Mouse (Mus musculus): ENCODE results near the gene Shmt1. TPM values are rescaled to one million over a fixed set of nuclear protein-coding genes. Genes with fewer than 3 reads are reported as not detected.

The Shmt1 gene
- polyA plus RNA-seq, 1 experiment from 2014 or later, result 93.5 TPM

DNA sequence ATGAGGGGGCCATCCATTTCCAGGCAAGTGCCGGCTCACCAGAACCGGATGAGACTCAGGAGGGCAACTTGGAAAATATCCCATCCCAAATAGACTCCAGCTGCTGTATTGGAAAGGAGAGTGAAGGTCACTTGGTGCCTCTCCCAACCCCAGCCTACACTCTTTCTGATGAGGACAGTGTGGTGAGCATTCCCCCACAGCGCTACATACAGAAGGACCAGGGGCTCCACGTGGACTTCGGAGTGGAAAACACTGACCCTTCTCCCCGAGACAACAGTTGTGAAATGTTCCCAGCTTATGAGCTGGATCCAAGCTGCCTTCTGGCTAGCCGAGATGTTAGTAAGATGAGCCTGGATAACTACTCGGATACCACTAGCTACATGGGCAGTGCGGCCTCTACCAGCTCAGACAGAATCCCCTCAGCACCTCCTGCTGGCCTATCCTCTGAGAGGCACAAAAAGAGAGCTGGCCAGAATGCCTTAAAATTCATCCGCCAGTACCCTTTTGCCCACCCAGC lies 31.8 kb downstream of the Shmt1 start:
- 91% methylated on average over 10 of the region's 10 CpGs for WGBS
- Histone ChIP-seq H3K4me2 (peak overlapping the region; percentile 96), H3K4me1 (replicated peaks; ENCODE audit: control insufficient read depth, insufficient read depth, low read length) (peaks cover 53% of the 10 kb centered on the region), H3K36me3 (ENCODE audit: control insufficient read depth, insufficient read depth, low read length) (peaks cover 41% of the 10 kb centered on the region), H3K4me3 (ENCODE audit: low read depth, low read length) (peak overlapping the region; percentile 38), H3K9me3 (ENCODE audit: control insufficient read depth, low read length) (no peaks in the 10 kb centered on the region), H3K27ac (ENCODE audit: low read depth, low read length) (no peak overlapping the region), H3K9ac (ENCODE audit: low read depth, low read length) (0 out of 2 replicates have a peak overlapping the region, but pooled peaks have one; percentile 4), H3K27me3 (replicated peaks; ENCODE audit: control insufficient read depth, insufficient read depth, low read length) (no peaks in the 10 kb centered on the region)
- DNase-seq (ENCODE audit: low spot score) (no peak), ATAC-seq (replicated peaks; ENCODE audit: low FRiP score) (no peak)

- ATAC-seq (replicated peaks; ENCODE audit: low FRiP score), result no peak
- Histone ChIP-seq H3K27ac (ENCODE audit: low read depth, low read length) (peak overlapping the region; percentile 92; the same call in 1 of the 2 replicates), H3K9me3 (ENCODE audit: control insufficient read depth, low read length) (no peaks in the 10 kb centered on the region), H3K27me3 (replicated peaks; ENCODE audit: control insufficient read depth, insufficient read depth, low read length) (no peaks in the 10 kb centered on the region), H3K4me3 (ENCODE audit: low read depth, low read length) (peak overlapping the region; percentile 81), H3K9ac (ENCODE audit: low read depth, low read length) (peak overlapping the region; percentile 94), H3K36me3 (ENCODE audit: control insufficient read depth, insufficient read depth, low read length) (peaks cover 27% of the 10 kb centered on the region), H3K4me2 (peak overlapping the region; percentile 96), H3K4me1 (replicated peaks; ENCODE audit: control insufficient read depth, insufficient read depth, low read length) (peaks cover 58% of the 10 kb centered on the region)
- WGBS, result 24% methylated on average over 16 of the region's 16 CpGs
- DNase-seq (ENCODE audit: low spot score), result no peak
These were observed 33.6 kb downstream of the Shmt1 start for GRCm38 (mm10) chr11:60777801-60778370.

DNA sequence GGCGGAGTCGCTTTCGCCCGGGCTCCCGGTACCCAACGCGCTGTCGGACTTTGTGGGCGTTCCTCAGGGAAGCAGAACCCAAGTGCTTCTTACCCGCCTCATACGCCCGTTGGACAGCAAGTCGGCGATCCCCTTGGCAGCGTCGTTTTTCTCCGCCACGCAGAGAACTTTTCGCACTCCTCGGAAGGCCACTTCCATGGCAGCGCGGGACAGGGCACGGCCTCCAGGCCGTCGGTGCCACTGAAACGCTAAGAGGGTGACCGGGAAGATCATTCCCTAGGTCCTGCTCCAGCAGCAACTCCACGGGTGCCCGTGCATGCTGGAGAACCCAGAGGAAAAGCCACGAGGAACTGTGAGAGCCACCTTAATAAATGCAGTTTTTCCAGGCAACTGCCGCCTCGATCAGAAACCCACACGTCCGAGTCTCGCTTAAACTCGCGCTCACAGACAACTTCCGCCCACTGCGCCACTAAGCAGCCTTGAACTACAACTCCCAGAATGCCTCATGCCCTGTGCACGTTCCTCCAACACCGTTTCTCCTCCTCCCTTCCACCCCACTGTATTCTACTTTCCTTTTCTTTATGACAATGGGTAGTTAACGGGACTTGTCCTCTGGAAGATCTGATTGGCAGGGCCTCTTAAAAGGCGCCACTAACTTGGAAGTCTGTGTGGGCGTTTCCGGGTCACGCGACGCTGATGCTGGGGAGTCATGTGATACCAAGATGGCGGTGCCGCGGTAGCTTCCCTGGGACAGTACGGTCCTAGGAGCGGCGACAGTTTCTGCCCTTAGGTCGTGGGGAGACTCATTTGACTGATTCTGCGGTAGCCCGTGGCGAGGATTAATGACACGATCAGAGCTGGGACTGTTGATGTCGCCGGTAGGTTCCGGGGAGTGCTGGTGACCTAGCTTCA lies 34.4 kb downstream of the Shmt1 start, which contains the start of the genes Top3a and Smcr8:
Top3a (minus strand) TSS at position 537 of the 912 bp plus-strand sequence.
Smcr8 (plus strand) TSS at position 696 of the 912 bp plus-strand sequence.
- H3K4me2 ChIP-seq, result peak within 1 kb of the TSS; percentile 96

DNA sequence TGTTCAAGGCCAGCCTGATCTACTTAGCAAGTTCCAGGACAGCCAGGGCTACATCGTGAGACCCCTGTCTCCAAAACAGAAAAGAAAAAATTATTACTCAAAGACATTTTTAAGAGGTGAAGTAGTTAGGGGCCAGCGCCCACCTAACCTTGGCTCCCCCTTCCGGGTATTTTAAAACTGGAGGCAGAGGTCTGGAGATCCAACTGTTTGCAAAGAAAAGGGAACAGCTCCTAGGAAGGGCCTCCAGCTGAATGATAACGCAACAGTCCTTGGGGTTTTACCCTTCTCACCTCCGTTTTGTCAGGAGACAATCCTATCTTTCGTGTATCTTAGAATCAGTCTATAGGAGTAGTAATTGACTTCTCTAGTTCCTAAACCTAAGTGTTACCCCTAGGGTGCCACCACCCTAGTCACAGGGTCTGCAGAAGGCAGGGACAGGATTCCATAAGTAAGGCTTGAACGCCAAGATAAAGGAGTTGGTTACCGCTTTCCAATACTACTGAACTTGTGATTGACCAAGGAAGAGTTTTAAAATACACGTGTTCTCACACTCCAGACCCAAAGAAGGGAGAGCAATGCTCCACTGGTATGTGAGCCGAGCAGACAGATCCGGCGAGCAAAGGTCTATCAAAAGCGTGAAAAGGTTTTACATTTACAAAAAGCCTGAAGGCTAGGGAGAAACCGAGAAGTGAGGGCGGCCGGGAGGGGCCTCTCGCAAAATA lies 35.2 kb downstream of the Shmt1 start:
- no peak for DNase-seq (ENCODE audit: low spot score)

More for the DNA sequence above, 34.4 kb downstream of the Shmt1 start, which contains the start of the genes Top3a and Smcr8:
- Histone ChIP-seq H3K9me3 (ENCODE audit: control insufficient read depth, low read length) (no peaks in the 10 kb centered on the region), H3K27ac (ENCODE audit: low read depth, low read length) (peak within 1 kb of the TSS; percentile 92), H3K4me3 (ENCODE audit: low read depth, low read length) (peak within 1 kb of the TSS; percentile 81), H3K9ac (ENCODE audit: low read depth, low read length) (peak within 1 kb of the TSS; percentile 94), H3K4me1 (replicated peaks; ENCODE audit: control insufficient read depth, insufficient read depth, low read length) (peaks cover 56% of the 10 kb centered on the region), H3K27me3 (replicated peaks; ENCODE audit: control insufficient read depth, insufficient read depth, low read length) (no peaks in the 10 kb centered on the region), H3K36me3 (ENCODE audit: control insufficient read depth, insufficient read depth, low read length) (peaks cover 24% of the 10 kb centered on the region)
- WGBS, result under 1% methylated on average over 62 of the region's 62 CpGs
- DNase-seq (ENCODE audit: low spot score) (peak; percentile 87), ATAC-seq (replicated peaks; ENCODE audit: low FRiP score) (peak; percentile 93)

DNA sequence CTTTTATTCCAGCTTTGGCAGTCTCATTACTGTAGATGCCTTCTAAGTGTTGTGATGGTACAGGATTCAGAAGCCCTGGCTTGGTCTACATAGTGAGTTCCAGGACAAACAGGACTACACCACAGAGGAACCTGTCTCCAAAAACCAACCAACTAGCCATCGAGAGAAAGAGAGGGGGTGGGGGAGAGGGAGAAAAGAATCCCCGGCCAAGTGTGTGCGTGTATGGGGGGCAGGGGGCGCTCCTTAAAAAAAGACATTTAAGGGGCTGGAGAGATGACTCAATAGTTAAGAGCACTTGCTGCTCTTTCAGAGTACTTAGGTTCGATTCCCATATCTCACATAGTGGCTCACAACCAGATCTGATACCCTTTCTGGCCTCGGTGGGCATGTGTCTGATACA lies 35.9 kb downstream of the Shmt1 start:
- no peaks in the 10 kb centered on the region for H3K9me3 ChIP-seq (ENCODE audit: control insufficient read depth, low read length)
- H3K4me3 ChIP-seq (ENCODE audit: low read depth, low read length), result peak overlapping the region; percentile 81
- peaks cover 21% of the 10 kb centered on the region; the same call in 1 of the 2 replicates for H3K36me3 ChIP-seq (ENCODE audit: control insufficient read depth, insufficient read depth, low read length)
- ATAC-seq (replicated peaks; ENCODE audit: low FRiP score) (no peak), DNase-seq (ENCODE audit: low spot score) (no peak)
- peak overlapping the region; percentile 96 for H3K4me2 ChIP-seq
- H3K27ac ChIP-seq (ENCODE audit: low read depth, low read length), result no peak overlapping the region
- H3K27me3 ChIP-seq (replicated peaks; ENCODE audit: control insufficient read depth, insufficient read depth, low read length), result no peaks in the 10 kb centered on the region
- 38% methylated on average over 6 of the region's 6 CpGs for WGBS
- H3K4me1 ChIP-seq (replicated peaks; ENCODE audit: control insufficient read depth, insufficient read depth, low read length), result peaks cover 41% of the 10 kb centered on the region
- H3K9ac ChIP-seq (ENCODE audit: low read depth, low read length), result peak overlapping the region; percentile 94; the same call in 1 of the 2 replicates

More for the DNA sequence above, 35.2 kb downstream of the Shmt1 start:
- H3K4me3 ChIP-seq (ENCODE audit: low read depth, low read length), result peak overlapping the region; percentile 81
- no peak for ATAC-seq (replicated peaks; ENCODE audit: low FRiP score)
- peaks cover 48% of the 10 kb centered on the region for H3K4me1 ChIP-seq (replicated peaks; ENCODE audit: control insufficient read depth, insufficient read depth, low read length)
- H3K4me2 ChIP-seq, result peak overlapping the region; percentile 96
- H3K9ac ChIP-seq (ENCODE audit: low read depth, low read length), result peak overlapping the region; percentile 94
- H3K27ac ChIP-seq (ENCODE audit: low read depth, low read length), result peak overlapping the region; percentile 92; the same call in 1 of the 2 replicates
- H3K27me3 ChIP-seq (replicated peaks; ENCODE audit: control insufficient read depth, insufficient read depth, low read length), result no peaks in the 10 kb centered on the region
- H3K9me3 ChIP-seq (ENCODE audit: control insufficient read depth, low read length), result no peaks in the 10 kb centered on the region
- 4% methylated on average over 17 of the region's 17 CpGs for WGBS
- peaks cover 21% of the 10 kb centered on the region; the same call in 1 of the 2 replicates for H3K36me3 ChIP-seq (ENCODE audit: control insufficient read depth, insufficient read depth, low read length)

DNA sequence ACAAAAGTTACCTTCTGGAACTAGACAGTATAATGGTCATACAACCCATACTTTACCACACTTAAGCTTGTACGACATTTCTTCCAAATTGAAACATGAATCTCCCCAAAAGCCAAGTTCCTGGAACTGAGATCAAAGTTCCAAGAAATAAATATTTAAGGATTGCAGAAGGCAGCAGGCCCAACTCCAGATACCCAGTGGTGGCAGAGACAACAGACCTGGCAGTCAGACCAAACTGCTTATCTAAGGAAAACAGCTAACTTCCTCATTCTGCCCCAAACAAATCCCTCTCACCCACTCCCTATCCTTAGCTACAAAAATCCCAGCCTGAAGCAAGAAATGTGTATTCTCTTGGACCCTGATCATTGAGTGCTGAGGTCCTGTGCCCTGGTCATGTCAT lies 36.7 kb downstream of the Shmt1 start:
- no peaks in the 10 kb centered on the region for H3K9me3 ChIP-seq (ENCODE audit: control insufficient read depth, low read length)
- no peak overlapping the region for H3K9ac ChIP-seq (ENCODE audit: low read depth, low read length)
- no peak overlapping the region for H3K27ac ChIP-seq (ENCODE audit: low read depth, low read length)
- H3K36me3 ChIP-seq (ENCODE audit: control insufficient read depth, insufficient read depth, low read length), result peaks cover 15% of the 10 kb centered on the region; the same call in 1 of the 2 replicates
- peak overlapping the region; percentile 96 for H3K4me2 ChIP-seq
- ATAC-seq (replicated peaks; ENCODE audit: low FRiP score) (no peak), DNase-seq (ENCODE audit: low spot score) (no peak)
- H3K4me1 ChIP-seq (replicated peaks; ENCODE audit: control insufficient read depth, insufficient read depth, low read length), result peaks cover 33% of the 10 kb centered on the region
- H3K4me3 ChIP-seq (ENCODE audit: low read depth, low read length), result no peak overlapping the region
- H3K27me3 ChIP-seq (replicated peaks; ENCODE audit: control insufficient read depth, insufficient read depth, low read length), result no peaks in the 10 kb centered on the region
- WGBS, result 30% methylated on average over 1 of the region's 1 CpGs

- H3K27me3 ChIP-seq (replicated peaks; ENCODE audit: control insufficient read depth, insufficient read depth, low read length), result no peaks in the 10 kb centered on the region
- peak overlapping the region; percentile 96; the same call in 1 of the 2 replicates for H3K4me2 ChIP-seq
- H3K27ac ChIP-seq (ENCODE audit: low read depth, low read length), result no peak overlapping the region
- H3K9ac ChIP-seq (ENCODE audit: low read depth, low read length), result no peak overlapping the region
- no peak overlapping the region for H3K4me3 ChIP-seq (ENCODE audit: low read depth, low read length)
- H3K4me1 ChIP-seq (replicated peaks; ENCODE audit: control insufficient read depth, insufficient read depth, low read length), result peaks cover 27% of the 10 kb centered on the region
- ATAC-seq (replicated peaks; ENCODE audit: low FRiP score), result no peak
- DNase-seq (ENCODE audit: low spot score), result no peak
- no peaks in the 10 kb centered on the region for H3K9me3 ChIP-seq (ENCODE audit: control insufficient read depth, low read length)
- H3K36me3 ChIP-seq (ENCODE audit: control insufficient read depth, insufficient read depth, low read length), result peaks cover 9% of the 10 kb centered on the region; the same call in 1 of the 2 replicates
- WGBS, result 84% methylated on average over 3 of the region's 3 CpGs
These were observed 37.3 kb downstream of the Shmt1 start for GRCm38 (mm10) chr11:60774158-60774689.

DNA sequence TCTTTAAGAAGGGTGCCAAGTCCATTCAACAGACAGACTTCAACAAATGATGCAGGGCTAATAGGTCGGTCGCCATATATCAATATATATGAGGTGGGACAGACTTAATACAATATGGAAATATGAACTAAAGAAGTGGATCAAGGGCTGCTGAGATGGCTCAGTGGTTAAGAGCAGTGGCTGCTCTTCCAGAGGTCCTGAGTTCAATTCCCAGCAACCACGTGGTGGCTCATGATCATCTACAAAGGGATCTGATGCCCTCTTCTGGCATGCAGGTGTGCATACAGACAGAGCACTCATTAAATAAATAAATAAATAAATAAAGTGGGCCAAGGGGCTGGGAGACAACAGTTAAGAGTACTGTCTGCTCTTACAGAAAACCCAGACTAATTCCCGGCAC lies 39.4 kb downstream of the Shmt1 start:
- no peak overlapping the region for H3K27ac ChIP-seq (ENCODE audit: low read depth, low read length)
- H3K4me3 ChIP-seq (ENCODE audit: low read depth, low read length), result no peak overlapping the region
- no peaks in the 10 kb centered on the region for H3K36me3 ChIP-seq (ENCODE audit: control insufficient read depth, insufficient read depth, low read length)
- no peak overlapping the region for H3K4me2 ChIP-seq
- ATAC-seq (replicated peaks; ENCODE audit: low FRiP score) (no peak), DNase-seq (ENCODE audit: low spot score) (no peak)
- H3K9me3 ChIP-seq (ENCODE audit: control insufficient read depth, low read length), result no peaks in the 10 kb centered on the region
- H3K9ac ChIP-seq (ENCODE audit: low read depth, low read length), result no peak overlapping the region
- WGBS, result 82% methylated on average over 4 of the region's 4 CpGs
- H3K4me1 ChIP-seq (replicated peaks; ENCODE audit: control insufficient read depth, insufficient read depth, low read length), result peaks cover 16% of the 10 kb centered on the region
- H3K27me3 ChIP-seq (replicated peaks; ENCODE audit: control insufficient read depth, insufficient read depth, low read length), result no peaks in the 10 kb centered on the region

All from liver, embryonic 11.5 days (tissue).